Mouse (Mus musculus) kidney, adult 11 months (tissue): ENCODE results near the gene Tgfbr2.

Experiments used
- DNase-seq: peaks from one replicate; pipeline ENCODE4 v3.0.0; 2022

Tgfbr2 gene

DNA sequence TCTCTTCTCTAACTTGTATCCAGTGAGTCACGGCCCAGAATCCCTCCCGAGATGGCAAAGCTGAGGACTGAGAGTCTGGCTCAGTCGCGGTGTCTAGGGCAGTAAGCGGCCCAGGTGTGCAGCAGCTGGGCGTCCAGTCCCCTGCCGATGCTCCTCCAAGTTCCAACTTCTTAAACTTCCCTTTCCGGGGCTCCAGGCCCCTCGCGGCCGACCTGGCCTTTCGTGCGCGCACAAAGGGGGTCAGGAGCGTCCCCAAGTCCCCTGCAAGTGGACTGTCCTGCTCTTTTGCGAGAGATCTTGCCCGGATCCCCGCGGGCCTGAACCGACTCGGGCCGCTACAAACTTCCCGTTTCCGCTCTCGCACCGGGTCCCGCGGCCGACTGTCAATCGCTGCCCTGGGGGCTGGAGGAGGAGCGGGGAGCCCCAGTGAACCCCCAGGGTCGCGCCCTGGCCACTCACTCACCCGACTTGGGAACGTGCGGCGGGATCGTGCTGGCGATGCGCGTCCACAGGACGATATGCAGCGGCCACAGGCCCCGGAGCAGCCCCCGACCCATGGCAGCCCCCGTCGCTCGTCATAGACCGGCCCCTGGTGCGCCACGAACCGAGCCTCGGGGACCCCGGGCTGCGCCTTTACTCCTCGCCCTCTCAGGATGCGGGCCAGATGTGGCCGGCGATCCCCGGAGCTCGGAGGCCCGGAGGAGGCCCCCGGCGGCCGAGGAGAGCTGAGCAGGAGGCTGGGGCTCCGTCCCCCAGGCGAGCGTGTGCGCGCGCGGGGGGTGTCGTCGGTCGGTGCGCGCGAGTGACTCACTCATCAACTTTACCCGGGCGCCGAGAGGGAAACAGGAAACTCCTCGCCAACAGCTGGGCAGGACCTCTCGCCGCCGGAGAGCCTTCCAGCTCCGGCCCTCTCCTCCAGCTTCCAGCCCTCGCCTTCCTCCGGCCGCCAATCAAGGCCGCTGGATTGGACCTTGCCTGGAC is at the start of gene Tgfbr2:
Gene Tgfbr2, minus strand, starts transcription at position 880 of the 981 bp plus-strand sequence.
- peak; percentile 83 for DNase-seq

DNA sequence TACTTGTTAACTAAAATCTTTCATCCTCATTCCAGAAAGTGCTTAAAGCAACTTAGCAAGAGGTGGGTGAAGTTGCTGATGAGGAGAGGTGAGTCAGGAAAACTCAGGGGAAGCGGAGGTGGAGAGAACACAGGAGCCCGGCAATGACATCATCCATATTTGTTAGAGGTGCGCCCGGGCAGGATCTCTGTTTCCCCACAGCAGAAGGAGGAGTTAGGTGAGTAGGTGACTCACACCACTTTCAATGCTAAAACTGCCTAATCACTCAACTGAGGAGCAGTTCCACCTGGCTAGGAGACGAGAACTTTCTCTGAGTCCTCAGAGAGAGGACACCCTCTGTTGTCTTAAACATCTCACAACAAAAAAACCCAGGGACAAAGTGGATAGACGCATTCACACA is 48.2 kb upstream of the Tgfbr2 start:
- no peak for DNase-seq

DNA sequence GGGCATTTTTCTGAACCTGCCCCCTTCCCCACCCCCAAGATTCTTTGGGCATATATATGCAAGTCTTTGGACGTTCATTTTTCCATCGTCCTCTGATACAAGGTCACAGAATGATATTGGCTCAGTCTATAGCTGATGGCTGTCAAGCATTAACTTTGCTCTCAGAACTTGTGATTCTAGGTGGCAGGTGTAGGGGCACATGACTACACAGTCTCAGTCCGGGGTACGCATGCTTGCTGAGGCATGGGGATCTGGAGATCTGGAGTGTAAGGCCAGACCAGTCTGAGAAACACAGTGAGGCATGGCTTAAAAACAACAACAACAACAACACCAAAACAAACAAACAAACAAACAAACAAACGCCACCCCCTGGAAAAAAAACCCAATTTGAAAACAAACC is 47.5 kb upstream of the Tgfbr2 start:
- no peak for DNase-seq

DNA sequence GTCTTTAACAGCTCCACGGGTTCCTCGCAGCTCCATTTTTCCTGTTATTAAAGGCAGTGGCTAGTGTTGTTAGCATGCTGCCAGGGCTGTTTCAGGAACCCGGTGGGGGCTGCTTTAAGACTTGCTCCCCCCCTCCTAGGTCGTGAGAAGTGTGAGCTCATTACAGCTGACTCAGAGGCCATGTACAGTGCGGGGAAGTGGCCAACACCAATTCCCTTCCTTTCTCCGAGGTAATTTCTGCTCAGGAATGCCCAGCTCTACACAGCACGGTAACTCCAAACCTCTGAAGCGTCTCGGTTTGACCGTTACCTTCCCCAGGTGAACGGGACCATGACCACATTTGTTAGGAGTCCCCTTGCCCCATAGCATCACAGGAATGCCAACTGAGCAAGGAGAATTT is 46.8 kb upstream of the Tgfbr2 start:
- peak; percentile 26 for DNase-seq

DNA sequence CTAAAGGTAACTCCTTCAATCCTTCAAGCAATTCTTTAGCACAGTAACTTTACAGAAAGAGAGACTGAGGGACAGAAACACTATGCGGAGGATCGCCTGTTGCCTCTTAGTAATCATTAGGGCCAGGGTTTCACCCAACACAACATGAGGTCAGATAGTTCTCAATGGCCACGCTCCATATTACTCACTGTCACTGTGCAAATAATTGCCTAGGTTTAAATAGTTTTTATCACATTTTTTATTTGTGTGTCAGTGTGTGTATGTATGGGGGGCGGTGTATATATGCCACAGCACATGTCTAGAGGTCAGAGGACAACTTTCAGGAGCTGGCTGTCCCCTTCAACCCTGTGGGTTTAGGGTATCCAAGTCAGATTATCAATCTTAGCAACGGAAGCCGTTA is 46.4 kb upstream of the Tgfbr2 start:
- no peak for DNase-seq

DNA sequence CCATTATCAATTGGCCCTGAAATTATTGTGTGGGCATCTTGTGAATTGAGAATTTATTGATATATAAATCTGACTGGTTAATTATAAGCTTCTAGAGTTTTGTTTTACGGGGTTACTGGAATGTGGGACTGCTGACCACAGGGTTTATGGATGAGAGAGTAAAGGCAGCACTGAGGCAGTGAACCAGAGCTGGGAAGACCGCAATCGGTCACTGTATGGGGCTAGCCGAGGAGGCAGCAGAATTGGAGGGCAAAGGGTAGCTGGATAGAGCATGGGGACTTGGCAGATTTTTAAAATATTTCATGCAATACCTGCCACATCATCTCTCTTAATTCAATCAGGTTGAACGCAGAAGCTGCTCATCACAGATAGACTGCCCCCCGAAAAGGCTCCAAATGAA is 45.5 kb upstream of the Tgfbr2 start:
- peak; percentile 32 for DNase-seq

DNA sequence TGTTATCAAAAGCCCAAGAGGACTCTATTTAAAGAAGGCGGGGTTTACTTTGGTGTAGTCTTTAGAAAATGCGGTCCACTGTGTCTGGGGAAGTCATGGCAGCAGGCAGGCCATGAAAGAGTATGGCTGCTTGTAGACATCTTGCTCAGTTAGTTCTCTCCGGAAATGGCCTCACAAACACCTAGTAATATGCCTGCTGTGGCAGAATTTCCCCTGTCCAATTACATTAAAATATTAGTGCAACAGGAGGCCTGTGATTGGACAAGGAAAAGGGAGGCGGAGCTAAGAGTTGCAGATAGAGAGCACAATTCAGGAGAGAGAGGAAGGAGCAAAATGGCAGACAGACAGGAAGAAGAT is 45.0 kb upstream of the Tgfbr2 start:
- no peak for DNase-seq

DNA sequence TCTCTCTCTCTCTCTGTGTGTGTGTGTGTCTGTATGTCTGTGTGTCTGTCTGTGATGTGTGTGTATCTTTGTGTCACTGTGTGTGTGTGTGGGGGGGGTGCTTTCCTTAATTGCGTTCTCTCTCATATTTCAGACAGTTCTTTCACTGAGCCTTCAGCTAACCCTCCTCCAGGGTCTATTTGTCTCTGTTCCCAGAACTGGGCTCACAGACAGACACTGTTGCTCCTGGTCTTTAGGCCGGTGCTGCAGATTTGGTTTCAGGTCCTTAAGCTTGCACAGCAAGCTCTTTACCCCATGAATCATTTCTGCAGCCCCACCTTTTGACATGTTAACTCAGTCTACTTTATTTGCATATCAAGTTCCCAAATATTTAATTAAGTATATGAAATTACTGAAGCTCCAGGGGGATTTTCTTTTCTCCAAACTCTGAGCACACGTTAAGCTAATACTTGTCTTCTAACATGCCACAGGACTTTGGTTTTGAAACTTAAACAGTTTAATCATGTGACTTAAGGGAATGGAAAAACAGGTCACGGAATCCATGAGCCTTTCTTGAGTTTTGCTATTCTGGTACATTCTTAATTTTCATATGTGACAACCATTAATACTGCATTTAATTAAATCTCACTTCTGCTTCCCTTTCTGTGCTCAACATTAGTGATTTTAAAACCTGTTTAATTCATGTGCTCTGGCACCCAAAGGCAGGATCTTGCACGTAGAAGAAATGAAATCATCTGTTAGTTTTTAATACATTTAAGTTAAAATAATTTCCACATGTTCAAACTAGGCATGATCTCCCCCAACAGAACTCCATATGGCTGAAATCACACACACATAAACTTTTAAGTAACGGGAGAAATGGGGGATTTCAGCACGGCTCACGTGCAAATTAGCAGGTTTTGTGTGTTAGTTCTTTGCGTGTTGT is 44.3 kb upstream of the Tgfbr2 start:
- no peak for DNase-seq

DNA sequence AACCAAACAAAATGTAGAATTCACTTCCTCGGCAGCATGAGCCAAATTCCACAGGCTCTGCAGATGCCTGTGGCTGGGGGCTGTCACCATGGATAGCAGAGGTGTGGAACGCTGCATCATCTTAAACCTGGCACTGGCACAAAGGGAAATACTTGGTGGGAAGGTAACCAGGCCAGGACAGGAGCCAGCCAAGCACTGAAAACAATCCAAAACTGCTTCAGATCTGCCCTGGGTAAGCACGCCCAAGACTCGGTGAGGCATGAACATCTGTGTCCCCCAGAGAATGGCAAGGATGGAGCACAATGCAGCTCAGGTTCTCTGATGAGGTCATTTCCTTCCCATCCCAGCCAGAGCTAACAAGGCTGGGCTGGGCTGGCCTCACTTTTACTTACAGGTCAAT is 43.6 kb upstream of the Tgfbr2 start:
- peak; percentile 35 for DNase-seq

DNA sequence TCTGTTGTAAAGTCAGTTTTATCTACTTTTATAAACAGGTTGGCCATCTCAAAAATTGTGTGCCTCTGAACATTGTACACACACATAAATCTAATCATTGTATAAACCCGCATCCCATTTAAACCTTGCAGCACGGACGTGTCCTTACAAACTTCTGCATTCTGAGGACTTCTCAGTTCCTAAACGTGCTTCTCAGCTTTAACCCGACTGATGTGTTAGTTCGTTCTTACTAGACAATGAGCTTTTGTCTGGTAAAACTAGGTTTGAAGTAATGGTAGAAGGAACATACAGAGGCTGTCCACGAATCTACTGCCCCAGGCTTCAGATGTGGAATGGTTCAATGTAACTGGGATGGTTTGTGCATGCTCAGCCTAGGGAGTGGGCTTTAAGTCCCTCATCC is 41.9 kb upstream of the Tgfbr2 start:
- no peak for DNase-seq

DNA sequence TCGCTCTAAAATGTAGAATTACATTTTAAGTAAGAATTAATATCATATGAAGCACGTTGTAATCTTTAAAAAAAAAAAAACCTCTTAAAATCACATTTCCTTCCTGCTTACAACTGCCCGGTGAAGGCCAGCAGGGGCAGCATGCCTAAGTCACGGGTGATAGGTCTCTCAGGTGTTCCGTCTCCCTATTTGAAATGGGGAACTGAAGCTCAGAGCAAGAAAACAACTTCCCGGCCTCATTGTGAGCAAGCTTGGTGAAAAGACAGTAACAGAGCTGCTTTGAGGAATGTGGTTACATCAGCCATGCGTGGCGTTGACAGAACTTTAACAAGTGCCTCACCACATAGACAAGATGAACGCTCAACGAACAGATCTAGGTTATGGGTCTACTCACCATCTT is 41.5 kb upstream of the Tgfbr2 start:
- no peak for DNase-seq

DNA sequence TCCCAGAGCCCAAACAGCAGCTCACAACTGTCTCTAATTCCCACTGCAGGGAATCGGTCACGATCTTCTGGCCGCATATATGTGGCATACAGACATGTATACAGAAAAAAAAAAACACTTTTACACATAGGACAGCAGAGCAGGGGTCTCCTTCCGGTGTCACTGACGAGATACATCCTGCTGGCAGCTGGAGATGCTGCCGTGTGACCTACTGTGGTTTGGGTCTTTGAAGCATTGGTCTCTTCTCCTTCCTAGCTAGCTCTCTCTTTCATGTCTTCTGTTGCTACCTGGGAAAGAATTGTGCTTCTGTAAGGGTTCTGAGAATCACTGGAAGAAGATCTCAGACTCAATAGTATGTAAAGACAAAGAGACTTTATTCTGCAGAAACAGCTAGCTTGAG is 39.1 kb upstream of the Tgfbr2 start:
- DNase-seq, result no peak

DNA sequence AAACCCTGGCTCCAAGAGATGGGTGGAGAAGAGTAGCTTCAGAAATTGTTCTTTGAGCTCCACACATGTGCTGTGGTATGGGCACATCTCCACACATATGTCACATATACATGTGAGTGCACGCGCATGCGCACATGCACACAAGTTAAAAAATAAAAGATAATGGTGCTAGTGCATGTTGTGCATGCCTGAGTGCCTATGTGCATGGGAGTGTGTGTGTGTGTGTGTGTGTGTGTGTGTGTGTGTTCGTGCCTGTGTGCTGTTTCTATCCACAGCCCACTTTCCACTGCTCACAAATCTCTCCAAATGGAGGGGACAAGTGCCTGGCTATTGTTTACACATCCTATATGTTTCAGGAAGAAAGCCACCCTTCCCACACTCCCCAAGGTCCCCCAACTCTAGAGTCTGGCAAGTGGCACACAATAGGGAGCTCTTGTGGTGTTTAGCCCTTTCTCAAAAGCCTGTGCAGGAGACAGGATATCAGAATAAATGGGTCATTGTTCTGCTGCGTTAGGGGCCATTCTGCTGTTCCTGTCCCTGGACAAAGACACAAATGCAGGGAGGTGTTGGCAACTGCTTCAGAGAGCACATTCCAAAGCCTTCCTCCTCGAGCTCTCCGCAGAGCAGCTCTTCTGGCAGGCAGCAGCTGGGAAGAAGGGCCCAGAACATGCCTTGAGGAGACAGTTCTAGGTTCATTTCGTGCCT is 37.9 kb upstream of the Tgfbr2 start:
- peak; percentile 28 for DNase-seq

DNA sequence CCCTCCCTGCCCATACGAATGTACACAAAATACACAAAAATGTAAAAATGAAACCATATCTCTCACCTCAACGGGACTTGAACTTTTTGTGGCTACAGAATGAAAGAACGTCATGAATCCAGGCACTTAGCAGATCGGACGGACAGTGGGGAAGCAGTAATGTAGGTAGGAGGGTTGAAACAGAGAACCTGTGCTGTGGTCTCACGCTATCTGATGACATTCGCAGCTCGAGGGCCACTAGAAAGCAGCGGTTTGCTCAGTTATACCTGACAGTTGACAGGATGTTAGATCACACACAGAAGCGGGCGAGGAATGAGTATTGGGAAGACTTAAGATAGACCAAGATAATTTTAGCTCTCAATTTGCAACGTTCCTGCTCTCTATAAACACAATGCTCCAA is 36.9 kb upstream of the Tgfbr2 start:
- DNase-seq, result no peak

DNA sequence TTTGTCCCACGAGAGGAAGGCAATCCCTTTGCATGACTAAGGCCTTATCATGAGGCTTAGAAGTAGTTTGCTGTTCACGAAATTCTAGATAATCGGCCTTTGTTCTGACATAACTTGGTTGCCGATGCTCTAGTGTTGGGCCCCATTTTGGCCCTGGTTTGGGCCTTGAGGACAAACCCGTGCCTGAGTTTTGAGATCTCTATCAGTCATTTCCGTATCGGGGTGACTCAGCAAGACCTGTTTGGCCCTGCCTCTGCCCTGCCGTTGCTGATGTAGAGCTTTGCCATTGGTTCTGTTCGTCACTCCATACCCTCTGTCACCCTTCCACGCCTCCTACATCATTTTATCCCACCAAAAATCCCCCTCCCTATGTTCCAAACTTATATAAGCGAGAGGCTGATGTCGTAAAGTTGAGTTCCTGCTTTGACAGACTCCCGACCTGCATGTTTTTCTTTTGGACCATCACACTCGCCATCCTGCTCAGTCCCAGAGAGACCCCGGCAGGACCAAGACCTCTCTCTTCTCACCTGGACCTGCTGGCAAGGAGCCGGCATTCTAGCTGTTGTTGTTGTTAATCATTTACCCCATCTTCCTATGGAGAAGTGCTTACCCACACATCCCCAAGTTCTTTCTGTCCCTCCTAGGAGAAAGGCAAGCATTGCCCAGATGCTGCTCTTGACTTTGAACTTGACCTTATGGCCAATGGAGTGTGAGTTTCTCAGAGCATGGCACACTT is 33.2 kb upstream of the Tgfbr2 start:
- no peak for DNase-seq

DNA sequence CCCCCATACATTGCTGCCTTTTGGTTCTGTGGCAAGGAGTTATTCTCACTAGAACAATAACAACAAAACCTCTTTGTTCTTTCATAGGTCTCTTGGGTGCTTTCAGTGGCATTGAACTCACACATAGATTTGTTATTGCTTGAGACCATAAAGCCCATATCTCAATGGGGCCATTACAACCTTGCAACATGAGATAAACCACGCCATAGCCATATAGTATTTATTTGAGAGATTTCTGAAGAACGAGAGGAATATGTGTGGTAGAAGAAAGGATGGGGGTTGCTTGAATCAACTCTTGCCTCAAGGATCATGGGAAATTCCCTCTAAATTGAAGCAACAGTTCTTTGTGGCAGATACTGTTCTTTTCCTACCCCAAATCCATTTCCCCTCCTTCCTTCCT is 31.7 kb upstream of the Tgfbr2 start:
- no peak for DNase-seq

DNA sequence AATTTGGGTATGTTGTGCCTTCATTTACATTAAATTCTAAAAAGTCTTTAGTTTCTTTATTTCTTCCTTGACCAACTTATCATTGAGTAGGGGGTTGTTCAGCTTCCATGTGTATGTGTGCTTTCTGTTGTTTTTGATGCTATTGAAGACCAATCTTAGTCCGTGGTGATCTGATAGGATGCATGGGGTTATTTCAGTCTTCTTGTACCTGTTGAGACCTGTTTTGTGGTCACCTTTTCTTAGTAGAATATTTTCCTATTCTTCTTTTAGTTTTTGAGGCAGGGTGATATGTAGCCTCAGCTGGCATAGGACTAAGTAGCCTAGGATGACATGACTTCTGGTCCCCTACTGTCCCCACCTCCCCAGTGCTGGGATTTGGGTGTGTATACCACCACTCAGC is 28.5 kb upstream of the Tgfbr2 start:
- DNase-seq, result no peak

DNA sequence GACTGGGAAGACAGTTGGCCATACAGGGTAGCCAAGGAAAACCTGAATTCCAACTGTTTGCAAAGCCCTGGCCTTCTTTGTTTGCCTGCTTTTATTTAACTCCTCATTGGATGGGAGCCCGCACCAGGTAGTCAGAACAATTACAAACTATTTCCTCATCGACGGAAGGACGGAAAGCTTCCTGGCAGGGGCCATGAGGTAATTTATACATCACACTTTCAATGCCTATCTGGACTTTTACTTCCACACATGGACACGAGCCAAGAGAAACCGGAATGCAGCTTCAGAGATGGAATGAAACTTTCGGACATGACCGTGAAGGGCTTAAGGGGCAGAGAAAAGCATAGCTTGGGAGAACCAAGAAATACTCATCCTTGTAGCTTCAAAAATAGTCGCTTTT is 24.0 kb upstream of the Tgfbr2 start:
- no peak for DNase-seq

DNA sequence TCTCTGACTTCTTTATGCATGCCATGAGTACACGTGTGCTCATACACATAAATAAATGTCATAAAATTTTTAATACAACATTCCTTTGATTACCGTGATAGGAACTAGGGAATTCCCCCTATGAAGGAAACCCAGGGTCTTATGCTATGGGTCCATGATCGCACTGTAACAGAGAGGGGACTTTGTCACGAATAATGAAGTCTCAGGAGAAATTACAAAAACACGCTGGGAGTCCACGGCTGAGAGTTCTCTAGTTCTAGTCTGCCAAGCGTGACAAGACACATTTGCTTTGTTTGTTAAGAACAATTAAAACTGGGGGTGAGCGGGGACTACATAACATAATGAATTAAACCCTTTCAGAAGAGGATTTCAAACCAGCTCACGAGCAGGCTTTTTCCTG is 23.3 kb upstream of the Tgfbr2 start:
- no peak for DNase-seq

DNA sequence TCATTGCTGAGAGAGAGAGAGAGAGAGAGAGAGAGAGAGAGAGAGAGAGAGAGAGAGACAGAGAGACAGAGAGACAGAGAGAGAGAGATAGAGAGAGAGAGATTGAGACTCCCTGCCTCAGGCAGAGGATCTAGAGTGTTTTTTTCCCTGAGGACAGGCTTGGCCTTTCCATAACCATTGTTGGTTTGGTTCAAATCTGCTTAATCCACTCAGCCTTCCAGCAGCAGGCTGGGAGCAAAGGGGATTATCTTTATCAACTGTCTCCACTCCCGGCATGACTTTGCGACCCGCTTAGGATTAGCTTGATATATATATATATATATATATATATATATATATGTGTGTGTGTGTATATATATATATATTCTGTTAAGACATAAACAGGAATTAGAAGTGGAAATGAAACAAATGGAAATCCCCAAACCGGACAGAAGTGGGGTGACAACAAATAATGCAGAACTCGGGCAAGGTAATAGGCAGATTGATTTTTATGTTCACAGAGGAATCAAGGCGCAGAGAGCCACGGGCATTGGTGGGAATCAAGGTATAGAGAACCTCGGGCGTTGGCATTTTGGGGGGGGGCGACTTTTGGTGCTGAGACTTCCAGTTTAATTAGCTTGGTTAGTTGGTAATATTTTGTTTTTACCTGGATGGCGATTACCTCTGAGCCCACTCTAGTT is 22.5 kb upstream of the Tgfbr2 start:
- no peak for DNase-seq

DNA sequence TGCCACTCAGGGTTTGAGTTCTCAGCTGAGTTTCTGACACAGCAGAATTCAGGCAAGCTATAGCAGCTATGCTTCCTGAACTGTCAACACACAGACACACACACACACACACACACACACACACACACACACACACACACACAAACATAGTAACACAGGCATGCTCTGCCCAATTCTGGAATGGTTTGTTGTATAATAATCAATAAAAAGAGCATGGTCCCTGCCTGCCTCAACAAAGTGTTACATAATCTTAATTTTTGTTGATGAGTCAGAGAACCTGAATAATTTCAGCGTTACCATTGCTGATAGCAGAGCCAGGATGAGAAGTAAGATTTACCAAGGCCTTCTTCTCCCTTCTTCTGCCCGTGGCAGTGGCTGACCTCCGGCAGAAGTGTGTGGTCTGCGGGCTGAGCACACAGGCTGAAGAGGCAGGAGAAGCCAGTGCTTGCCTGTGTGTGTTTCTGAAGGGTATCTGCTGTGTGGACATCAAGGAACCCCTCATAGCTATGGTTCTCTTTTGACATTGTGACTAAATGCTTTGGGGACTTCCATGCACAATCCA is 18.8 kb upstream of the Tgfbr2 start:
- DNase-seq, result no peak

DNA sequence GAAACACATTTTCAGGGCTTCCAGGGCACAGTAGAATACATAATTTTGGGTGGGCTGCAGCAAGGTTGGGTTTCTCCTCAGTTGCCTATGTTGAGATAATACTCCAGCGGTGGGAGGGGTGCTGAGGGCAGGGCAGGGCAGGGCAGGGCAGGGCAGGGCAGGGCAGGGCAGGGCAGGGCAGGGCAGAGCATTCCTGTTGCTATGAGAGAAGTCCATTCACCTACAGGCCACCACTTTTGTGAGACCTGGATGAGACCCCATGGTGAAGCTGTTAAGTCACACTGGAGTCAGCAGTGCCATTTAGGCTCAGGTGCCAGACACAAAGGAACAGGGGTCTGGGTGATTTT is 18.3 kb upstream of the Tgfbr2 start:
- DNase-seq, result no peak
